ENCODE assay signal across 16 mouse cellular contexts in genomic region chr13:69971281-69972057, GRCm38 (mm10).
DNase-seq lines count a peak whose midpoint lies in the region; ATAC-seq lines count a peak whose summit lies in the region.
"Had no signal": no experiment of that assay in that cellular context is flagged by ENCODE, and none has a peak within 500 bp of the region (broad histone marks: within the 10 kb centered on the region; RNA-seq: fewer than 3 reads in every experiment).

No protein-coding gene starts in this region.

- H3K4me2 ChIP-seq in forebrain, embryonic 14.5 days (ENCODE audit: low read length) = no peak overlapping the region
- H3K4me2 ChIP-seq in forebrain, embryonic 11.5 days (ENCODE audit: low read depth, low read length, severe bottlenecking) = no peak overlapping the region
- no peak overlapping the region for H3K4me2 ChIP-seq in midbrain, embryonic 14.5 days (ENCODE audit: low read length)
- H3K4me2 ChIP-seq: heart, embryonic 12.5 days; liver, embryonic 12.5 days had no signal

- H3K27me3 ChIP-seq in forebrain, embryonic 14.5 days (replicated peaks; ENCODE audit: control insufficient read depth, insufficient read depth, low read length) = no peaks in the 10 kb centered on the region
- no peaks in the 10 kb centered on the region for H3K27me3 ChIP-seq in forebrain, embryonic 11.5 days (ENCODE audit: control insufficient read depth, insufficient read depth, low read length)
- no peaks in the 10 kb centered on the region for H3K27me3 ChIP-seq in midbrain, embryonic 14.5 days (ENCODE audit: control insufficient read depth, insufficient read depth, low read length)
- H3K27me3 ChIP-seq: heart, embryonic 12.5 days; liver, embryonic 12.5 days had no signal

- no peaks in the 10 kb centered on the region for H3K9me3 ChIP-seq in forebrain, embryonic 14.5 days (replicated peaks; ENCODE audit: control insufficient read depth, low read length)
- H3K9me3 ChIP-seq in forebrain, embryonic 11.5 days (ENCODE audit: control insufficient read depth, low read length) = no peaks in the 10 kb centered on the region
- no peaks in the 10 kb centered on the region for H3K9me3 ChIP-seq in midbrain, embryonic 14.5 days (ENCODE audit: control insufficient read depth, low read length)
- H3K9me3 ChIP-seq: heart, embryonic 12.5 days; liver, embryonic 12.5 days had no signal

- no peak overlapping the region for H3K27ac ChIP-seq in forebrain, embryonic 14.5 days (ENCODE audit: low read depth, low read length)
- no peak overlapping the region for H3K27ac ChIP-seq in forebrain, embryonic 11.5 days (ENCODE audit: low read depth, low read length)
- H3K27ac ChIP-seq in midbrain, embryonic 14.5 days (replicated peaks; ENCODE audit: low read depth, low read length) = 0 out of 2 replicates have a peak overlapping the region, but pooled peaks have one; percentile 41
- H3K27ac ChIP-seq: kidney, postnatal 0 days; liver, embryonic 12.5 days had no signal

- 76% methylated on average over 9 of the region's 9 CpGs for WGBS in forebrain, embryonic 14.5 days
- 75% methylated on average over 9 of the region's 9 CpGs for WGBS in forebrain, embryonic 11.5 days
- 71% methylated on average over 9 of the region's 9 CpGs for WGBS in midbrain, embryonic 14.5 days

- no peak for DNase-seq in forebrain, embryonic 14.5 days (ENCODE audit: low spot score)
- DNase-seq in forebrain, embryonic 11.5 days (ENCODE audit: low spot score) = no peak
- peak; percentile 38 for DNase-seq in retina, postnatal 1 day
- DNase-seq in retina, embryonic 14.5 days (ENCODE audit: low spot score) = no peak
- peak; percentile 32 for DNase-seq in midbrain, embryonic 14.5 days
- DNase-seq in layer of hippocampus, postnatal 10 days (ENCODE audit: low spot score in 2 of 2) = no peak
- DNase-seq in gastrocnemius, postnatal 25 days = no peak
- DNase-seq: adrenal gland, adult 8-10 months; cerebellum, adult 11-12 months; cerebellum, postnatal 36 days; thymus, postnatal 14 days had no signal

- H3K4me3 ChIP-seq in forebrain, embryonic 14.5 days (ENCODE audit: low read depth, low read length) = no peak overlapping the region
- H3K4me3 ChIP-seq in forebrain, embryonic 11.5 days (ENCODE audit: low read depth, low read length) = no peak overlapping the region
- H3K4me3 ChIP-seq in midbrain, embryonic 14.5 days (replicated peaks; ENCODE audit: low read depth, low read length) = no peak overlapping the region
- H3K4me3 ChIP-seq: erythroblast, embryonic 14.5 days; heart, embryonic 12.5 days; liver, embryonic 12.5 days had no signal

- H3K9ac ChIP-seq in forebrain, embryonic 14.5 days (ENCODE audit: low read length) = no peak overlapping the region
- H3K9ac ChIP-seq in forebrain, embryonic 11.5 days (ENCODE audit: low read length) = no peak overlapping the region
- H3K9ac ChIP-seq in midbrain, embryonic 14.5 days (replicated peaks; ENCODE audit: low read length) = no peak overlapping the region
- H3K9ac ChIP-seq: heart, embryonic 12.5 days; liver, embryonic 12.5 days had no signal

- H3K4me1 ChIP-seq in forebrain, embryonic 14.5 days (ENCODE audit: control insufficient read depth, insufficient read depth, low read length) = no peaks in the 10 kb centered on the region
- no peaks in the 10 kb centered on the region for H3K4me1 ChIP-seq in forebrain, embryonic 11.5 days (replicated peaks; ENCODE audit: control insufficient read depth, insufficient read depth, low read length)
- 0 out of 2 replicates have a peak, but pooled peaks cover 3% of the 10 kb centered on the region for H3K4me1 ChIP-seq in midbrain, embryonic 14.5 days (ENCODE audit: control insufficient read depth, insufficient read depth, low read length)
- H3K4me1 ChIP-seq: heart, embryonic 12.5 days; liver, embryonic 12.5 days had no signal

- no peaks in the 10 kb centered on the region for H3K36me3 ChIP-seq in forebrain, embryonic 14.5 days (ENCODE audit: control insufficient read depth, insufficient read depth, low read length)
- H3K36me3 ChIP-seq in forebrain, embryonic 11.5 days (ENCODE audit: control insufficient read depth, insufficient read depth, low read length) = no peaks in the 10 kb centered on the region
- H3K36me3 ChIP-seq in midbrain, embryonic 14.5 days (ENCODE audit: control insufficient read depth, insufficient read depth, low read length) = no peaks in the 10 kb centered on the region
- H3K36me3 ChIP-seq: heart, embryonic 12.5 days; liver, embryonic 12.5 days had no signal

- peak; percentile 26; the same call in 1 of the 2 replicates for ATAC-seq in forebrain, embryonic 14.5 days
- ATAC-seq in forebrain, embryonic 11.5 days (replicated peaks; ENCODE audit: low FRiP score) = no peak
- ATAC-seq in midbrain, embryonic 14.5 days (ENCODE audit: low FRiP score, low TSS enrichment) = peak; percentile 37; the same call in 1 of the 2 replicates
- ATAC-seq: intestine, embryonic 16.5 days; liver, embryonic 12.5 days had no signal

Comparison
In these comparisons a context has a peak if more than half of its experiments do, and no peak if none do; other contexts are left out.
1. DNase-seq: peak in retina, postnatal 1 day (single experiment) and midbrain, embryonic 14.5 days (single experiment); none in forebrain, embryonic 14.5 days (single experiment), forebrain, embryonic 11.5 days (single experiment), retina, embryonic 14.5 days (single experiment), layer of hippocampus, postnatal 10 days (0 of 2) and gastrocnemius, postnatal 25 days (single experiment).